Mouse (Mus musculus) megakaryocyte, embryonic 14.5 days (primary cell): ENCODE measurements around the gene Wdr17.

Experiments
- FLI1 ChIP-seq: IDR thresholded peaks from 2 replicates; pipeline ENCODE4 v1.6.1; 2012; ENCODE audit warnings: low read length, inconsistent platforms, mixed read lengths
- GATA1 ChIP-seq: IDR thresholded peaks from 3 replicates; pipeline ENCODE4 v1.6.1; 2012; ENCODE audit warnings: mixed read lengths, low read length, inconsistent platforms, borderline replicate concordance

- TF ChIP-seq FLI1 (no peak), GATA1 (no peak)
These were observed 227.3 kb downstream of the Wdr17 start for GRCm38 (mm10) chr8:54659703-54660102.
